Mouse (Mus musculus) E14TG2a.4 (cell line): ENCODE data around the gene Zfp57.

Source experiments
- CTCF ChIP-seq: conservative IDR thresholded peaks from 2 replicates; pipeline ENCODE4 v1.5.1; 2014; ENCODE audit warnings: low read length
- NANOG ChIP-seq: IDR thresholded peaks from 2 replicates; pipeline ENCODE4 v1.6.1; 2014; ENCODE audit warnings: borderline replicate concordance, low read length, mixed read lengths
- POU5F1 ChIP-seq: IDR thresholded peaks from 2 replicates; pipeline ENCODE4 v1.6.1; 2014; ENCODE audit warnings: low read length, borderline replicate concordance

- TF ChIP-seq CTCF (no peak), POU5F1 (no peak), NANOG (no peak)
Measured at GRCm38 (mm10) chr17:36961125-36961524, 39.8 kb upstream of the Zfp57 start.
